Mouse (Mus musculus) embryonic facial prominence, embryonic 13.5 days (tissue): ENCODE results near the gene Nol12. TPM values are rescaled to one million over a fixed set of nuclear protein-coding genes. Genes with fewer than 3 reads are reported as not detected.
A peak's percentile ranks its signal among the peaks of the same experiment; 100 is the strongest.

Experiments
- ATAC-seq: fragments of 200-750 bp; cut with Nextera tagmentation; 2 replicates; pipeline ENCODE4 v1.8.0; 2017; ENCODE audit warnings: low read depth; ENCODE audit not compliant: insufficient number of reproducible peaks, insufficient read depth, low FRiP score, low TSS enrichment
- H3K27ac ChIP-seq: fragments of 300-500 bp; sonication (generic); 2 replicates; pipeline ENCODE4 v1.5.1; 2015; ENCODE audit warnings: moderate library complexity, mild to moderate bottlenecking, inconsistent platforms
- H3K27me3 ChIP-seq: fragments of 300-500 bp; sonication (generic); 2 replicates; pipeline ENCODE4 v1.6.1; 2015; ENCODE audit warnings: mild to moderate bottlenecking, inconsistent platforms
- H3K36me3 ChIP-seq: fragments of 300-500 bp; sonication (generic); 2 replicates; pipeline ENCODE4 v1.6.1; 2015; ENCODE audit warnings: mild to moderate bottlenecking, inconsistent platforms
- H3K4me1 ChIP-seq: fragments of 300-500 bp; sonication (generic); 2 replicates; pipeline ENCODE4 v1.6.1; 2015; ENCODE audit warnings: inconsistent platforms
- H3K4me2 ChIP-seq: fragments of 300-500 bp; sonication (generic); 2 replicates; pipeline ENCODE4 v1.6.1; 2015; ENCODE audit warnings: moderate library complexity, mild to moderate bottlenecking, inconsistent platforms
- H3K4me3 ChIP-seq: fragments of 300-500 bp; sonication (generic); 2 replicates; pipeline ENCODE4 v1.5.1; 2015; ENCODE audit warnings: mild to moderate bottlenecking, inconsistent platforms
- H3K9ac ChIP-seq: fragments of 300-500 bp; sonication (generic); 2 replicates; pipeline ENCODE4 v1.6.1; 2015; ENCODE audit warnings: mild to moderate bottlenecking, inconsistent platforms
- H3K9me3 ChIP-seq: fragments of 300-500 bp; sonication (generic); 2 replicates; pipeline ENCODE4 v1.6.1; 2016; ENCODE audit warnings: inconsistent platforms
- WGBS: fragments of 180-500 bp; shearing (Covaris S2); methylation state at CpG from one replicate; pipeline ENCODE4 v1.1.7; 2015; ENCODE audit warnings: mixed read lengths; 5-methylcytosine and 5-hydroxymethylcytosine counted together
- polyA plus RNA-seq: library from polyadenylated mRNA; unstranded; fragments of >200 nt; fragmentation: Nextera tagmentation; extraction: Ambion mirVana; gene quantifications from 2 replicates; pipeline ENCODE4 v1.2.1, GENCODE M21; 2015

Nol12 gene
- polyA plus RNA-seq, 1 experiment from 2014 or later, result 54.1 TPM

- no peak for ATAC-seq
- H3K27ac ChIP-seq, result no peak overlapping the region
- H3K4me2 ChIP-seq, result no peak overlapping the region
- peaks cover 48% of the 10 kb centered on the region for H3K4me1 ChIP-seq
- H3K4me3 ChIP-seq, result no peak overlapping the region
- H3K9me3 ChIP-seq, result no peaks in the 10 kb centered on the region
- WGBS, result 80% methylated on average over 12 of the region's 12 CpGs
- H3K27me3 ChIP-seq, result no peaks in the 10 kb centered on the region
- peaks cover 20% of the 10 kb centered on the region for H3K36me3 ChIP-seq
- H3K9ac ChIP-seq, result no peak overlapping the region
Observed at GRCm38 (mm10) chr15:78919914-78920313, 14.8 kb upstream of the Nol12 start.

GRCm38 (mm10) chr15:78922700-78923099 lies 12.0 kb upstream of the Nol12 start:
- Histone ChIP-seq H3K9me3 (no peaks in the 10 kb centered on the region), H3K4me2 (no peak overlapping the region), H3K27me3 (no peaks in the 10 kb centered on the region), H3K4me3 (no peak overlapping the region), H3K36me3 (peaks cover 18% of the 10 kb centered on the region), H3K9ac (no peak overlapping the region), H3K27ac (0 out of 2 replicates have a peak overlapping the region, but pooled peaks have one; percentile 77), H3K4me1 (peaks cover 45% of the 10 kb centered on the region)
- 83% methylated on average over 7 of the region's 7 CpGs for WGBS
- no peak for ATAC-seq

GRCm38 (mm10) chr15:78923585-78923984 lies 11.1 kb upstream of the Nol12 start:
- H3K4me2 ChIP-seq, result peak overlapping the region; percentile 5; the same call in 1 of the 2 replicates
- no peaks in the 10 kb centered on the region for H3K27me3 ChIP-seq
- ATAC-seq, result no peak
- no peaks in the 10 kb centered on the region for H3K9me3 ChIP-seq
- peak overlapping the region; percentile 49; the same call in 1 of the 2 replicates for H3K9ac ChIP-seq
- peaks cover 11% of the 10 kb centered on the region for H3K36me3 ChIP-seq
- peaks cover 47% of the 10 kb centered on the region for H3K4me1 ChIP-seq
- H3K4me3 ChIP-seq, result no peak overlapping the region
- H3K27ac ChIP-seq, result peak overlapping the region; percentile 77
- WGBS, result 34% methylated on average over 6 of the region's 6 CpGs

GRCm38 (mm10) chr15:78925129-78925528 lies 9.6 kb upstream of the Nol12 start:
- peaks cover 10% of the 10 kb centered on the region for H3K36me3 ChIP-seq
- H3K27ac ChIP-seq, result peak overlapping the region; percentile 99
- no peaks in the 10 kb centered on the region for H3K27me3 ChIP-seq
- H3K9ac ChIP-seq, result peak overlapping the region; percentile 71; the same call in 1 of the 2 replicates
- H3K4me2 ChIP-seq, result peak overlapping the region; percentile 89
- peaks cover 59% of the 10 kb centered on the region for H3K4me1 ChIP-seq
- no peak for ATAC-seq
- no peak overlapping the region for H3K4me3 ChIP-seq
- H3K9me3 ChIP-seq, result no peaks in the 10 kb centered on the region
- 37% methylated on average over 8 of the region's 8 CpGs for WGBS

GRCm38 (mm10) chr15:78926021-78926919 lies 8.5 kb upstream of the Nol12 start, which contains the start of gene Lgals1:
Lgals1 (plus strand) TSS chr15:78926725.
- H3K4me3 ChIP-seq, result peak within 1 kb of the TSS; percentile 61
- WGBS, result 3% methylated on average over 20 of the region's 20 CpGs
- peak within 1 kb of the TSS; percentile 89 for H3K4me2 ChIP-seq
- H3K27ac ChIP-seq, result peak within 1 kb of the TSS; percentile 99
- peak; percentile 82 for ATAC-seq
- H3K4me1 ChIP-seq, result peaks cover 65% of the 10 kb centered on the region
- peak within 1 kb of the TSS; percentile 82 for H3K9ac ChIP-seq
- H3K36me3 ChIP-seq, result peaks cover 19% of the 10 kb centered on the region
- no peaks in the 10 kb centered on the region for H3K9me3 ChIP-seq
- no peaks in the 10 kb centered on the region for H3K27me3 ChIP-seq

- H3K9me3 ChIP-seq, result no peaks in the 10 kb centered on the region
- peak overlapping the region; percentile 99 for H3K27ac ChIP-seq
- peaks cover 68% of the 10 kb centered on the region for H3K4me1 ChIP-seq
- H3K36me3 ChIP-seq, result peaks cover 19% of the 10 kb centered on the region
- peak overlapping the region; percentile 89 for H3K4me2 ChIP-seq
- ATAC-seq, result no peak
- H3K27me3 ChIP-seq, result no peaks in the 10 kb centered on the region
- peak overlapping the region; percentile 61 for H3K4me3 ChIP-seq
- WGBS, result 10% methylated on average over 15 of the region's 15 CpGs
- H3K9ac ChIP-seq, result peak overlapping the region; percentile 82
Observed at GRCm38 (mm10) chr15:78927021-78927787, 7.5 kb upstream of the Nol12 start.

- Histone ChIP-seq H3K4me2 (peak overlapping the region; percentile 89), H3K27ac (peak overlapping the region; percentile 99), H3K27me3 (no peaks in the 10 kb centered on the region), H3K9me3 (no peaks in the 10 kb centered on the region), H3K4me3 (peak overlapping the region; percentile 61), H3K36me3 (peaks cover 19% of the 10 kb centered on the region), H3K9ac (peak overlapping the region; percentile 82), H3K4me1 (peaks cover 65% of the 10 kb centered on the region)
- ATAC-seq, result peak; percentile 59; the same call in 1 of the 2 replicates
- 0% methylated on average over 28 of the region's 35 CpGs for WGBS
Observed at GRCm38 (mm10) chr15:78927788-78928457, 6.8 kb upstream of the Nol12 start.

GRCm38 (mm10) chr15:78928539-78928938 lies 6.2 kb upstream of the Nol12 start:
- no peaks in the 10 kb centered on the region for H3K9me3 ChIP-seq
- peak overlapping the region; percentile 99 for H3K27ac ChIP-seq
- peak overlapping the region; percentile 82 for H3K9ac ChIP-seq
- whole genome bisulfite sequencing, result 40% methylated on average over 8 of the region's 8 CpGs
- ATAC-seq, result no peak
- H3K36me3 ChIP-seq, result peaks cover 19% of the 10 kb centered on the region
- peaks cover 59% of the 10 kb centered on the region for H3K4me1 ChIP-seq
- no peaks in the 10 kb centered on the region for H3K27me3 ChIP-seq
- H3K4me3 ChIP-seq, result peak overlapping the region; percentile 61
- peak overlapping the region; percentile 89 for H3K4me2 ChIP-seq

GRCm38 (mm10) chr15:78930192-78930706 lies 4.5 kb upstream of the Nol12 start:
- no peak overlapping the region for H3K4me3 ChIP-seq
- H3K4me1 ChIP-seq, result peaks cover 54% of the 10 kb centered on the region
- no peaks in the 10 kb centered on the region for H3K27me3 ChIP-seq
- ATAC-seq, result no peak
- peak overlapping the region; percentile 39; the same call in 1 of the 2 replicates for H3K27ac ChIP-seq
- 0 out of 2 replicates have a peak overlapping the region, but pooled peaks have one; percentile 11 for H3K4me2 ChIP-seq
- H3K9ac ChIP-seq, result no peak overlapping the region
- H3K36me3 ChIP-seq, result peaks cover 19% of the 10 kb centered on the region
- WGBS, result 74% methylated on average over 6 of the region's 6 CpGs
- H3K9me3 ChIP-seq, result no peaks in the 10 kb centered on the region

GRCm38 (mm10) chr15:78930801-78931426 lies 3.8 kb upstream of the Nol12 start:
- Histone ChIP-seq H3K9ac (no peak overlapping the region), H3K27me3 (no peaks in the 10 kb centered on the region), H3K27ac (peak overlapping the region; percentile 28; the same call in 1 of the 2 replicates), H3K4me3 (no peak overlapping the region), H3K4me1 (peaks cover 53% of the 10 kb centered on the region), H3K4me2 (no peak overlapping the region), H3K36me3 (peaks cover 19% of the 10 kb centered on the region), H3K9me3 (no peaks in the 10 kb centered on the region)
- WGBS, result 84% methylated on average over 7 of the region's 7 CpGs
- no peak for ATAC-seq
